ENCODE assay signal across 12 mouse cellular contexts in the genomic region with DNA sequence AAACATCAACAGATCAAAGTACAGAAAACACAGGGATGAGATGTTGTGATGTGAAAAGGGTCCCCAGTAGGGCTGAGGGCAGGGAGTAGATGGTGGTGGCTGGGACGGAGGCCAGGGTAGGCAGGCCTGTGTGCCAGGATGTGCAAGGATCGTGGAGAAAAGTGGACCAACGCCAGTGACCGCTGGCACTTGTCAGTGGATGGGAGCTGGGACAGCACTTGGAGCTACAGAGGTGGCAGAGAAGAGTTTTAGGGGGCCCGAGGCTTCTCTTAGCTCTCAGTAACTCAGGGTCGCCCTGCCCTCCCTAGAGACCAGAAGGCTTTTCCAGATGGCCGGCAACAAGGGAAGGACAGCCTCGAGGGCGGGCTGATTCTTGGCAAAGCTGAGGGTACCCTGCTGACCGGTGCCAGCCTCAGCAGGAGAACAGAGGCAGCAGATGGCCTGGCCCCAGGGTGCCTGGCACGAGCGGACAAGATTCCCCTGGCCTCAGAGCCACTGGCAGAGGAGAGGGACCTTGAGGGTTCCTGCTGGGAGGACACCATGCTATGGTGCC. TPM values are rescaled to one million over a fixed set of nuclear protein-coding genes. Genes with fewer than 3 reads are reported as not detected.
DNase-seq lines count a peak whose midpoint lies in the region; ATAC-seq lines count a peak whose summit lies in the region.
"Had no signal": no experiment of that assay in that cellular context is flagged by ENCODE, and none has a peak within 500 bp of the region (broad histone marks: within the 10 kb centered on the region; RNA-seq: fewer than 3 reads in every experiment).

No protein-coding gene starts in this region.

- H3K4me1 ChIP-seq in hindbrain, embryonic 13.5 days (replicated peaks) = peaks cover 68% of the 10 kb centered on the region
- peaks cover 13% of the 10 kb centered on the region for H3K4me1 ChIP-seq in hindbrain, embryonic 11.5 days (replicated peaks; ENCODE audit: control insufficient read depth, insufficient read depth, low read length)

- ATAC-seq in hindbrain, embryonic 13.5 days (ENCODE audit: low FRiP score) = no peak
- no peak for ATAC-seq in hindbrain, embryonic 11.5 days (ENCODE audit: low FRiP score)

- H3K27me3 ChIP-seq in hindbrain, embryonic 13.5 days = peaks cover 67% of the 10 kb centered on the region
- peaks cover 27% of the 10 kb centered on the region for H3K27me3 ChIP-seq in hindbrain, embryonic 11.5 days (ENCODE audit: control insufficient read depth, insufficient read depth, low read length)

- 42% methylated on average over 12 of the region's 12 CpGs for WGBS in hindbrain, embryonic 13.5 days
- 51% methylated on average over 12 of the region's 12 CpGs for WGBS in hindbrain, embryonic 11.5 days

- peaks cover 13% of the 10 kb centered on the region for H3K36me3 ChIP-seq in hindbrain, embryonic 13.5 days
- no peaks in the 10 kb centered on the region for H3K36me3 ChIP-seq in hindbrain, embryonic 11.5 days (ENCODE audit: control insufficient read depth, insufficient read depth, low read length)
- H3K36me3 ChIP-seq: G1E; heart, embryonic 13.5 days; limb, embryonic 13.5 days had no signal

- H3K9me3 ChIP-seq in hindbrain, embryonic 13.5 days = no peaks in the 10 kb centered on the region
- H3K9me3 ChIP-seq in hindbrain, embryonic 11.5 days (ENCODE audit: control insufficient read depth, low read length) = no peaks in the 10 kb centered on the region
- H3K9me3 ChIP-seq: heart, embryonic 13.5 days had no signal

- no peak for DNase-seq in hindbrain, embryonic 11.5 days (ENCODE audit: low spot score)
- peak; percentile 70 for DNase-seq in adipocyte (ENCODE audit: low spot score)
- peak; percentile 98 for DNase-seq in cerebellum, adult 9-11 months
- peak; percentile 86 to 88 for DNase-seq in kidney, adult 8-10 months
- no peak for DNase-seq in embryo, embryonic 9.5 days (ENCODE audit: extremely low spot score)
- DNase-seq in c-Kit-positive CD71-positive TER-119-positive erythroid progenitor cells, embryonic 14.5 days (ENCODE audit: low spot score) = no peak
- no peak for DNase-seq in spleen, postnatal 14 days (ENCODE audit: low spot score in 2 of 2)

- H3K27ac ChIP-seq in hindbrain, embryonic 13.5 days = peak overlapping the region; percentile 62
- H3K27ac ChIP-seq in hindbrain, embryonic 11.5 days (ENCODE audit: low read depth, low read length) = no peak overlapping the region
- H3K27ac ChIP-seq: heart, embryonic 13.5 days; limb, embryonic 13.5 days had no signal

- H3K9ac ChIP-seq in hindbrain, embryonic 13.5 days = peak overlapping the region; percentile 2; the same call in 1 of the 2 replicates
- no peak overlapping the region for H3K9ac ChIP-seq in hindbrain, embryonic 11.5 days (ENCODE audit: low read depth, low read length)
- H3K9ac ChIP-seq: heart, embryonic 13.5 days; limb, embryonic 13.5 days had no signal

- no peak overlapping the region for H3K4me2 ChIP-seq in hindbrain, embryonic 13.5 days
- H3K4me2 ChIP-seq in hindbrain, embryonic 11.5 days (replicated peaks; ENCODE audit: low read depth, low read length) = no peak overlapping the region
- H3K4me2 ChIP-seq: heart, embryonic 13.5 days; limb, embryonic 13.5 days had no signal

- H3K4me3 ChIP-seq in hindbrain, embryonic 13.5 days = no peak overlapping the region
- H3K4me3 ChIP-seq in hindbrain, embryonic 11.5 days (ENCODE audit: low read depth, low read length) = no peak overlapping the region
- H3K4me3 ChIP-seq: heart, embryonic 13.5 days; limb, embryonic 13.5 days had no signal

RNA-seq across cellular contexts. Expression of gene Srcin1, which starts 32.7 kb away (rescaled TPM):
- 6.0 and 7.0 TPM in 2 replicates for polyA plus RNA-seq in hindbrain, embryonic 13.5 days (2015; fragmentation: Nextera tagmentation; extraction: Ambion mirVana)
- polyA plus RNA-seq in hindbrain, embryonic 11.5 days (2014; fragmentation: Nextera tagmentation; extraction: Ambion mirVana) = 1.9 and 2.2 TPM in 2 replicates

RNA-seq across cellular contexts. Expression of gene 4933428G20Rik, which starts 43.1 kb away (rescaled TPM):
- 0.96 and 1.2 TPM in 2 replicates for polyA plus RNA-seq in hindbrain, embryonic 13.5 days (2015; fragmentation: Nextera tagmentation; extraction: Ambion mirVana)
- 0.20 TPM in 1 of 2 replicates, not detected in the other for polyA plus RNA-seq in hindbrain, embryonic 11.5 days (2014; fragmentation: Nextera tagmentation; extraction: Ambion mirVana)
- polyA plus RNA-seq: G1E; neural tube, embryonic 11.5 days had no signal

Comparison
In these comparisons a context has a peak if more than half of its experiments do, and no peak if none do; other contexts are left out.
1. DNase-seq: peak in adipocyte (single experiment), cerebellum, adult 9-11 months (single experiment) and kidney, adult 8-10 months (2 of 2); none in hindbrain, embryonic 11.5 days (single experiment), embryo, embryonic 9.5 days (single experiment), c-Kit-positive CD71-positive TER-119-positive erythroid progenitor cells, embryonic 14.5 days (single experiment) and spleen, postnatal 14 days (0 of 2).